Mouse (Mus musculus) layer of hippocampus, adult 9-11 months (tissue): ENCODE measurements around the gene Syt14.

ENCODE experiments used
- DNase-seq: peaks from one replicate; pipeline ENCODE4 v3.0.0; 2022

The Syt14 gene

GRCm38 (mm10) chr1:192986481-192986880 is 49.1 kb downstream of the Syt14 start:
- no peak for DNase-seq

- DNase-seq, result no peak
These were observed 51.2 kb downstream of the Syt14 start for GRCm38 (mm10) chr1:192984333-192984732.

- DNase-seq, result no peak
These were observed 53.9 kb downstream of the Syt14 start for GRCm38 (mm10) chr1:192981658-192982057.

GRCm38 (mm10) chr1:192981120-192981519 is 54.5 kb downstream of the Syt14 start:
- no peak for DNase-seq

- DNase-seq, result no peak
These were observed 73.3 kb downstream of the Syt14 start for GRCm38 (mm10) chr1:192962323-192962722.

GRCm38 (mm10) chr1:192947839-192948173 is 87.8 kb downstream of the Syt14 start:
- no peak for DNase-seq

- DNase-seq, result no peak
These were observed 88.3 kb downstream of the Syt14 start for GRCm38 (mm10) chr1:192947170-192947838.

GRCm38 (mm10) chr1:192939033-192939432 is 96.5 kb downstream of the Syt14 start:
- no peak for DNase-seq

GRCm38 (mm10) chr1:192937956-192938355 is 97.6 kb downstream of the Syt14 start:
- DNase-seq, result peak; percentile 53

- DNase-seq, result no peak
These were observed 103.8 kb downstream of the Syt14 start for GRCm38 (mm10) chr1:192931797-192932196.

- DNase-seq, result no peak
These were observed 123.4 kb downstream of the Syt14 start for GRCm38 (mm10) chr1:192912101-192912728.

- no peak for DNase-seq
These were observed 134.1 kb downstream of the Syt14 start for GRCm38 (mm10) chr1:192901516-192901915.

GRCm38 (mm10) chr1:192900913-192901312 is 134.7 kb downstream of the Syt14 start:
- no peak for DNase-seq

- DNase-seq, result no peak
These were observed 136.8 kb downstream of the Syt14 start for GRCm38 (mm10) chr1:192898742-192899141.

GRCm38 (mm10) chr1:192897218-192897617 is 138.4 kb downstream of the Syt14 start:
- no peak for DNase-seq

- no peak for DNase-seq
These were observed 139.5 kb downstream of the Syt14 start for GRCm38 (mm10) chr1:192896076-192896475.

GRCm38 (mm10) chr1:192890716-192891115 is 144.9 kb downstream of the Syt14 start:
- no peak for DNase-seq

GRCm38 (mm10) chr1:192882617-192883295 is 152.8 kb downstream of the Syt14 start:
- DNase-seq, result no peak

- no peak for DNase-seq
These were observed 155.4 kb downstream of the Syt14 start for GRCm38 (mm10) chr1:192880130-192880529.

- DNase-seq, result no peak
These were observed 156.4 kb downstream of the Syt14 start for GRCm38 (mm10) chr1:192879086-192879580.

- no peak for DNase-seq
These were observed 162.7 kb downstream of the Syt14 start for GRCm38 (mm10) chr1:192872841-192873240.

GRCm38 (mm10) chr1:192869761-192870160 is 165.8 kb downstream of the Syt14 start:
- no peak for DNase-seq

GRCm38 (mm10) chr1:192864440-192864839 is 171.1 kb downstream of the Syt14 start:
- no peak for DNase-seq
